Comparison of ENCODE assay signal across 28 mouse cellular contexts in the genomic region with DNA sequence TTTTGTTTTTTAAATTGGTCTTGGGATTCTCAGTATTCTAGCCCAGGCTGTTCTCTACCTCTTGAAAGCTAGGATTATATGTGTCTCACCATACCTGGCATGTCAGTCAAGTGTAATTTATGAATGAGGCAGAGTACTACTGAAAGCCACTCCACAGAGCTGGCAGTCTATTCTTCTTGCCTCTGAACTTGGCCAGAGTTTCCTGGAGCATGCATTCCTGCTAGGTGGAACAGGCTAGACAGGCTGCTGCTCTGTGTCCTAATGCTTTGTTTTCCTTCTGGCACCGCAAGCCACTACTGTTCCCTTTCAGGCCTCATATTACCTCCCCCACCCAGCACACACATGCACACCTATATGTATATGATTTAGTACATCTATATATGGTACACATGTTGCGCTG. TPM values are rescaled to one million over a fixed set of nuclear protein-coding genes. Genes with fewer than 3 reads are reported as not detected.
"Had no signal": no experiment of that assay in that cellular context is flagged by ENCODE, and none has a peak within 500 bp of the region (broad histone marks: within the 10 kb centered on the region; RNA-seq: fewer than 3 reads in every experiment).

No protein-coding gene starts in this region.

- H3K27ac ChIP-seq: kidney, postnatal 0 days; left cerebral cortex, adult 2 months; liver, embryonic 13.5 days; lung, embryonic 15.5 days; midbrain, embryonic 10.5 days; midbrain, embryonic 13.5 days; neural tube, embryonic 13.5 days had no signal

- ATAC-seq: inflammation-experienced regulatory T-cells, adult 6 months; intestine, embryonic 16.5 days; midbrain, embryonic 13.5 days; midbrain, embryonic 16.5 days had no signal

- H3K9me3 ChIP-seq: liver, embryonic 13.5 days; lung, embryonic 15.5 days; megakaryocyte, embryonic 14.5 days; midbrain, embryonic 10.5 days; midbrain, embryonic 13.5 days; neural tube, embryonic 13.5 days had no signal

- H3K4me1 ChIP-seq: liver, embryonic 13.5 days; lung, embryonic 15.5 days; megakaryocyte, embryonic 14.5 days; midbrain, embryonic 10.5 days; midbrain, embryonic 13.5 days; neural tube, embryonic 13.5 days had no signal

- H3K9ac ChIP-seq: liver, embryonic 13.5 days; lung, embryonic 15.5 days; midbrain, embryonic 13.5 days; neural tube, embryonic 13.5 days had no signal

- H3K4me2 ChIP-seq: liver, embryonic 13.5 days; lung, embryonic 15.5 days; midbrain, embryonic 13.5 days; neural tube, embryonic 13.5 days had no signal

- H3K4me3 ChIP-seq: left cerebral cortex, adult 2 months; liver, embryonic 13.5 days; lung, embryonic 15.5 days; megakaryocyte, embryonic 14.5 days; midbrain, embryonic 10.5 days; midbrain, embryonic 13.5 days; myocyte; neural tube, embryonic 13.5 days had no signal

- DNase-seq: kidney, adult 18-20 months; kidney, postnatal 36 days; layer of hippocampus, postnatal 36 days; liver, embryonic 13.5 days; retina, postnatal 1 day; right cerebral cortex, postnatal 25 days; thymus, adult 18-20 months; thymus, postnatal 36 days had no signal

- H3K27me3 ChIP-seq: liver, embryonic 13.5 days; lung, embryonic 15.5 days; megakaryocyte, embryonic 14.5 days; midbrain, embryonic 13.5 days; neural tube, embryonic 13.5 days had no signal

RNA-seq across cellular contexts. Expression of gene Clec18a, which starts 38.5 kb away (rescaled TPM):
- total RNA-seq: liver, adult 2 months; monocyte, adult 5-6 weeks; neutrophil, adult 5-6 weeks had no signal
- polyA plus RNA-seq: inflammation-experienced regulatory T-cells, adult 6 months; limb, embryonic 11.5 days; liver, adult 2 months; liver, embryonic 13.5 days; liver, embryonic 16.5 days; small intestine, adult 2 months; spleen, adult 2 months; stomach, embryonic 16.5 days; urinary bladder, adult 2 months had no signal
